Mouse (Mus musculus) CH12.LX (cell line): ENCODE measurements around the gene Ccdc114. TPM values are rescaled to one million over a fixed set of nuclear protein-coding genes. Genes with fewer than 3 reads are reported as not detected.

Experiments used
- DNase-seq: peaks from one replicate; pipeline ENCODE4 v3.0.0-alpha.2; 2013; ENCODE audit errors: extremely low read depth
- H3K27ac ChIP-seq: 2 replicates; pipeline ENCODE4 v1.5.1; 2012; ENCODE audit warnings: low read depth, mild to moderate bottlenecking, control low read depth, moderate library complexity; ENCODE audit not compliant: insufficient read depth
- H3K27me3 ChIP-seq: replicated peaks from 2 replicates; pipeline ENCODE3; 2012; ENCODE audit warnings: inconsistent platforms
- H3K36me3 ChIP-seq, 2 experiments: replicated peaks in 1 of 2; 2 replicates each; pipeline versions ENCODE3 to v1.6.1; 2012; ENCODE audit warnings: inconsistent platforms in 1 of 2, low read length in 1 of 2, mild to moderate bottlenecking in 1 of 2, mixed read lengths in 1 of 2, moderate library complexity in 1 of 2; ENCODE audit not compliant: control insufficient read depth in 1 of 2, insufficient read depth in 1 of 2
- H3K4me1 ChIP-seq, 2 experiments: 2 replicates each; pipeline ENCODE4 v1.6.1; 2012; ENCODE audit warnings: inconsistent platforms in 1 of 2, moderate library complexity in 1 of 2; ENCODE audit not compliant: insufficient read depth in 2 of 2, control insufficient read depth in 1 of 2
- H3K4me2 ChIP-seq: 2 replicates; pipeline ENCODE4 v1.6.1; 2012; ENCODE audit warnings: low read depth, mild to moderate bottlenecking, control low read depth; ENCODE audit not compliant: poor library complexity, insufficient read depth, severe bottlenecking
- H3K4me3 ChIP-seq, 3 experiments: fragments of 150-350 bp in 1 of 3; sonication (generic) in 1 of 3; replicated peaks in 1 of 3; 2 replicates each; pipeline versions ENCODE3 to v1.5.1; 2011 to 2012; ENCODE audit warnings: low read depth in 2 of 3, low read length in 2 of 3, mild to moderate bottlenecking in 2 of 3, moderate library complexity in 2 of 3, control low read depth in 1 of 3, improper control_type of control experiment in 1 of 3, inconsistent platforms in 1 of 3, mixed read lengths in 1 of 3; ENCODE audit not compliant: poor library complexity in 1 of 3
- H3K79me2 ChIP-seq: replicated peaks from 2 replicates; pipeline ENCODE4 v1.6.1; 2012; ENCODE audit warnings: mild to moderate bottlenecking, moderate library complexity; ENCODE audit not compliant: control insufficient read depth, poor library complexity, insufficient read depth, severe bottlenecking; ENCODE audit errors: extremely low read depth
- H3K9ac ChIP-seq: 2 replicates; pipeline ENCODE4 v1.6.1; 2012; ENCODE audit warnings: low read depth, mild to moderate bottlenecking, control low read depth, moderate library complexity; ENCODE audit not compliant: insufficient read depth
- H3K9me3 ChIP-seq: replicated peaks from 2 replicates; pipeline ENCODE3; 2012; ENCODE audit warnings: low read length, inconsistent platforms, mixed read lengths
- BHLHE40 ChIP-seq: IDR thresholded peaks from 2 replicates; pipeline ENCODE4 v1.6.1; 2011; ENCODE audit warnings: mild to moderate bottlenecking, low read depth, low read length, improper control_type of control experiment
- CHD2 ChIP-seq: IDR thresholded peaks from 2 replicates; pipeline ENCODE4 v1.6.1; 2011; ENCODE audit warnings: low read length, improper control_type of control experiment
- CTCF ChIP-seq, 2 experiments: IDR thresholded peaks in 1 of 2; conservative IDR thresholded peaks in 1 of 2; 2 replicates each; pipeline ENCODE4 v1.5.1; 2011 to 2012; ENCODE audit warnings: low read depth in 2 of 2, low read length in 2 of 2, improper control_type of control experiment in 1 of 2, inconsistent platforms in 1 of 2, mild to moderate bottlenecking in 1 of 2, moderate library complexity in 1 of 2
- EP300 ChIP-seq: IDR thresholded peaks from 2 replicates; pipeline ENCODE4 v1.6.1; 2011; ENCODE audit warnings: low read length, improper control_type of control experiment
- ETS1 ChIP-seq: conservative IDR thresholded peaks from 2 replicates; pipeline ENCODE4 v1.6.1; 2012; ENCODE audit warnings: low read depth, mild to moderate bottlenecking, inconsistent platforms, low read length, improper control_type of control experiment, moderate library complexity
- GABPA ChIP-seq: IDR thresholded peaks from 2 replicates; pipeline ENCODE4 v1.6.1; 2012; ENCODE audit warnings: low read depth, low read length, improper control_type of control experiment, inconsistent platforms; ENCODE audit not compliant: insufficient replicate concordance
- HCFC1 ChIP-seq: IDR thresholded peaks from 2 replicates; pipeline ENCODE4 v1.6.1; 2012; ENCODE audit warnings: low read depth, mild to moderate bottlenecking, inconsistent platforms, low read length, improper control_type of control experiment
- IRF4 ChIP-seq: IDR thresholded peaks from 2 replicates; pipeline ENCODE4 v1.6.1; 2014; ENCODE audit warnings: low read depth, mild to moderate bottlenecking, inconsistent platforms, low read length, improper control_type of control experiment
- JUN ChIP-seq: IDR thresholded peaks from 2 replicates; pipeline ENCODE4 v1.6.1; 2011; ENCODE audit warnings: low read depth, mild to moderate bottlenecking, low read length, improper control_type of control experiment, moderate library complexity; ENCODE audit not compliant: insufficient read depth
- JUND ChIP-seq: conservative IDR thresholded peaks from 2 replicates; pipeline ENCODE4 v1.6.1; 2011; ENCODE audit warnings: low read depth, low read length, improper control_type of control experiment
- KAT2A ChIP-seq: IDR thresholded peaks from 2 replicates; pipeline ENCODE4 v1.6.1; 2012; ENCODE audit warnings: low read length, improper control_type of control experiment, inconsistent platforms; ENCODE audit not compliant: insufficient replicate concordance
- MAX ChIP-seq: IDR thresholded peaks from 2 replicates; pipeline ENCODE4 v1.6.1; 2011; ENCODE audit warnings: low read length, improper control_type of control experiment
- MAZ ChIP-seq: IDR thresholded peaks from 2 replicates; pipeline ENCODE4 v1.6.1; 2012; ENCODE audit warnings: low read depth, mild to moderate bottlenecking, inconsistent platforms, low read length, improper control_type of control experiment, moderate library complexity
- MXI1 ChIP-seq: IDR thresholded peaks from 2 replicates; pipeline ENCODE4 v1.6.1; 2011; ENCODE audit warnings: mild to moderate bottlenecking, low read depth, low read length, improper control_type of control experiment
- NELFE ChIP-seq: IDR thresholded peaks from 2 replicates; pipeline ENCODE4 v1.6.1; 2011; ENCODE audit warnings: low read depth, low read length, improper control_type of control experiment
- NRF1 ChIP-seq: IDR thresholded peaks from 2 replicates; pipeline ENCODE4 v1.6.1; 2014; ENCODE audit warnings: low read depth, mild to moderate bottlenecking, inconsistent platforms, low read length, improper control_type of control experiment, moderate library complexity
- PAX5 ChIP-seq: IDR thresholded peaks from 2 replicates; pipeline ENCODE4 v1.6.1; 2012; ENCODE audit warnings: low read length, inconsistent platforms, mixed read lengths
- POLR2A ChIP-seq: IDR thresholded peaks from 2 replicates; pipeline ENCODE4 v1.6.1; 2011; ENCODE audit warnings: low read depth, mild to moderate bottlenecking, improper control_type of control experiment, low read length
- RCOR1 ChIP-seq: conservative IDR thresholded peaks from 2 replicates; pipeline ENCODE4 v1.6.1; 2012; ENCODE audit warnings: low read depth, mild to moderate bottlenecking, inconsistent platforms, low read length, improper control_type of control experiment
- SMC3 ChIP-seq: IDR thresholded peaks from 2 replicates; pipeline ENCODE4 v1.6.1; 2011; ENCODE audit warnings: low read depth, low read length, improper control_type of control experiment
- TBP ChIP-seq: conservative IDR thresholded peaks from 2 replicates; pipeline ENCODE4 v1.6.1; 2011; ENCODE audit warnings: low read depth, low read length, improper control_type of control experiment
- TCF12 ChIP-seq: IDR thresholded peaks from 2 replicates; pipeline ENCODE4 v1.6.1; 2014; ENCODE audit warnings: low read depth, mild to moderate bottlenecking, inconsistent platforms, low read length, improper control_type of control experiment
- ZC3H11A ChIP-seq: IDR thresholded peaks from 2 replicates; pipeline ENCODE4 v1.6.1; 2012; ENCODE audit warnings: low read depth, mild to moderate bottlenecking, inconsistent platforms, low read length, improper control_type of control experiment
- ZMIZ1 ChIP-seq: IDR thresholded peaks from 2 replicates; pipeline ENCODE4 v1.6.1; 2012; ENCODE audit warnings: low read depth, mild to moderate bottlenecking, inconsistent platforms, low read length, improper control_type of control experiment
- dilution Hi-C: fragments of 300-500 bp; cut with MboI; formaldehyde crosslinking; loops from 2 replicates; pipeline ENCODE4 v1.14.3; 2020; ENCODE audit warnings: low sequenced_read_pairs; ENCODE audit not compliant: extremely low pct_unique_long_range_greater_than_20kb, extremely low pct_ligation_motif_present
- in situ Hi-C: fragments of 300-500 bp; cut with MboI; formaldehyde crosslinking; loops from 3 replicates; pipeline ENCODE4 v1.14.3; 2019; ENCODE audit warnings: low sequenced_read_pairs, low pct_ligation_motif_present, low pct_unique_long_range_greater_than_20kb, mixed read lengths
- polyA plus RNA-seq: library from polyadenylated mRNA; unstranded; fragments of >175 nt; gene quantifications from 2 replicates; pipeline ENCODE4 v1.2.1, GENCODE M21; 2012; ENCODE audit warnings: low read depth; ENCODE audit not compliant: insufficient read length
- total RNA-seq, 2 experiments: library from RNA; depleted of rRNA; stranded (reverse); fragments of 300-350 nt in 1 of 2; fragments of >200 nt in 1 of 2; gene quantifications; 2 replicates each; pipeline ENCODE4 v1.2.3; 2012 to 2014

Gene Ccdc114
- total and polyA plus RNA-seq, 3 experiments = 0.11 TPM; not detected in 2

DNA sequence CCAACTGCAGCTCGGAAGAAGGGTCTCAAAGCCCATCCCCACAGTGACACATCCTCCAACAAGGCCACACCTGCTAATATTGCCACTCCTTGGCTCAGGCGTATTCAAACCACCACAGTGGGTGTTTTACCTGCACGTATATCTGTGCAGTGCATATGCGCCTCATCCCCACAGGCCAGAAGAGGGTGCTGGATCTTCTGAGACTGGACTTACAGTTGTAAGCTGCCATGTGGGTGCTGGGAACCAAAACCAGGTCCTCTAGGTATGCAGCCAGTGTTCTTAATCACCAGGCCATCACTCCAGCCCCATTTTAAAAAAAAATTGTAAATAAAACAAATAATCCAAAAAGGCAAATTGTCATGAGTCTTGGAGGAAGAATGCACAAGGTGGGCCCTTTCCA is 43.3 kb upstream of the Ccdc114 start:
- no peak for DNase-seq
- TF ChIP-seq MXI1 (no peak), BHLHE40 (no peak), IRF4 (no peak), RCOR1 (no peak), CHD2 (no peak), EP300 (no peak), JUN (no peak), NRF1 (no peak), MAX (no peak), NELFE (no peak), HCFC1 (no peak), ETS1 (no peak), ZMIZ1 (no peak), SMC3 (no peak), PAX5 (no peak)
- no peak overlapping the region for H3K9ac ChIP-seq
- H3K36me3 ChIP-seq = peaks cover 60 to 86% of the 10 kb centered on the region in 2 experiments
- H3K27me3 ChIP-seq = no peaks in the 10 kb centered on the region
- peaks cover 4 to 19% of the 10 kb centered on the region in 2 experiments; a peak in 3 of 4 replicates for H3K4me1 ChIP-seq
- dilution Hi-C loops (no loop called here), in situ Hi-C loops (no loop called here)
- H3K27ac ChIP-seq = no peak overlapping the region
- H3K4me2 ChIP-seq = no peak overlapping the region
- H3K4me3 ChIP-seq = no peak overlapping the region
- no peaks in the 10 kb centered on the region for H3K79me2 ChIP-seq
- peaks cover 4% of the 10 kb centered on the region for H3K9me3 ChIP-seq

DNA sequence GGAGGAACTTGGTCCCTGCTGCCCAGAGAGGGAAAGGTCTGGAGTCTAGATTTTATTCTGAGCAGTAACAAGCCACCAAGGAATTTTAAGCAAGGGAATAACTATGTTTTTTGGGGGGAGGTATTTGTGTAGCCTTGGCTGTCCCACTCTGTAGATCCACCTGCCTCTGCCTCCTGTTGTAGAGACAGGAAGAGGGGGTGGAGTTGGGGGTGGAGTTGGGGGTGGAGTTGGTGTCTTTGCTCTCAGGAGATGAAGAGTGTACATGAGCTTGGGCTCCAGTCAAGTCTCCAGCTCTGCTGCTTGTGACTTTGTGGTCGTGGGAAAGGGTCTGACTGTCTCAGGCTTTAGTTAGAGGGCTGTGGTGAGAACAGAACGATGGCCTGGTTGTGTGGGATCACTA is 42.9 kb upstream of the Ccdc114 start:
- peaks cover 4% of the 10 kb centered on the region for H3K9me3 ChIP-seq
- H3K36me3 ChIP-seq = peaks cover 58 to 86% of the 10 kb centered on the region in 2 experiments
- H3K4me2 ChIP-seq = no peak overlapping the region
- no peak overlapping the region for H3K4me3 ChIP-seq
- peaks cover 3 to 14% of the 10 kb centered on the region in 2 experiments; a peak in 2 of 4 replicates for H3K4me1 ChIP-seq
- no peak overlapping the region for H3K9ac ChIP-seq
- H3K79me2 ChIP-seq = no peaks in the 10 kb centered on the region
- TF ChIP-seq MAX (no peak), TCF12 (no peak), GABPA (no peak), ZC3H11A (no peak), CHD2 (no peak), TBP (no peak), KAT2A (no peak), JUND (no peak), PAX5 (no peak), NELFE (no peak), MAZ (no peak), MXI1 (no peak), CTCF (conservative IDR thresholded peaks at IDR 0.05 in 1 of 2, IDR thresholded peaks at IDR 0.05 in 1 of 2; ENCODE audit: low read depth in 2 of 2, low read length in 2 of 2) (no peak), RCOR1 (no peak), POLR2A (no peak), ETS1 (no peak)
- no peak overlapping the region for H3K27ac ChIP-seq
- no peaks in the 10 kb centered on the region for H3K27me3 ChIP-seq
- in situ Hi-C loops (no loop called here), dilution Hi-C loops (no loop called here)
- DNase-seq = no peak
